Comparison of ENCODE assay signal across 7 mouse cellular contexts in genomic region chr16:89986672-89987362, GRCm38 (mm10).
DNase-seq lines count a peak whose midpoint lies in the region; ATAC-seq and TF ChIP-seq lines count a peak whose summit lies in the region.

No protein-coding gene starts in this region.

- peak; percentile 42 for ATAC-seq in forebrain, embryonic 16.5 days
- ATAC-seq in megakaryocyte progenitor cell, adult 5-6 weeks (replicated peaks; ENCODE audit: poor library complexity) = peak; percentile 54
- no peak for ATAC-seq in stomach, postnatal 0 days (ENCODE audit: low FRiP score, low TSS enrichment)

- H3K4me1 ChIP-seq in forebrain, embryonic 16.5 days (replicated peaks; ENCODE audit: control insufficient read depth, insufficient read depth, low read length) = 0 out of 2 replicates have a peak, but pooled peaks cover 5% of the 10 kb centered on the region
- H3K4me1 ChIP-seq in stomach, postnatal 0 days (replicated peaks; ENCODE audit: control insufficient read depth, insufficient read depth) = no peaks in the 10 kb centered on the region

- H3K4me2 ChIP-seq in forebrain, embryonic 16.5 days (ENCODE audit: low read length) = no peak overlapping the region
- H3K4me2 ChIP-seq in stomach, postnatal 0 days (replicated peaks; ENCODE audit: low read depth) = no peak overlapping the region

- no peak overlapping the region for H3K9ac ChIP-seq in forebrain, embryonic 16.5 days (replicated peaks; ENCODE audit: low read depth, low read length)
- H3K9ac ChIP-seq in stomach, postnatal 0 days (ENCODE audit: low read length) = no peak overlapping the region

- no peak overlapping the region for H3K27ac ChIP-seq in forebrain, embryonic 16.5 days (ENCODE audit: low read length)
- H3K27ac ChIP-seq in stomach, postnatal 0 days (replicated peaks) = no peak overlapping the region

- 75% methylated on average over 18 of the region's 18 CpGs for WGBS in forebrain, embryonic 16.5 days
- WGBS in stomach, postnatal 0 days = 87% methylated on average over 18 of the region's 18 CpGs

- TF ChIP-seq EP300 in stomach, postnatal 0 days (optimal IDR thresholded peaks at IDR 0.05) = no peak

- no peak overlapping the region for H3K4me3 ChIP-seq in forebrain, embryonic 16.5 days (replicated peaks; ENCODE audit: low read length)
- H3K4me3 ChIP-seq in stomach, postnatal 0 days (ENCODE audit: low read depth, low read length) = no peak overlapping the region

- intact Hi-C loops in gastrocnemius, postnatal 14 days (cut with DNase I; ENCODE audit: low total_unique reads) = no loop called here

- no peaks in the 10 kb centered on the region for H3K27me3 ChIP-seq in forebrain, embryonic 16.5 days (replicated peaks; ENCODE audit: control insufficient read depth, insufficient read depth, low read length)
- H3K27me3 ChIP-seq in stomach, postnatal 0 days (ENCODE audit: control insufficient read depth, insufficient read depth, low read length) = no peaks in the 10 kb centered on the region

- no peak for TF ChIP-seq CTCF in stomach, postnatal 0 days (IDR thresholded peaks at IDR 0.05; ENCODE audit: low read depth)

- H3K36me3 ChIP-seq in forebrain, embryonic 16.5 days (ENCODE audit: control insufficient read depth, insufficient read depth) = no peaks in the 10 kb centered on the region
- no peaks in the 10 kb centered on the region for H3K36me3 ChIP-seq in stomach, postnatal 0 days (ENCODE audit: control insufficient read depth, insufficient read depth, low read length)

- DNase-seq in spleen, postnatal 10 days (ENCODE audit: low spot score in 2 of 2) = peak; percentile 33 to 35
- no peak for DNase-seq in spleen, postnatal 14 days (ENCODE audit: low spot score in 2 of 2)
- no peak for DNase-seq in gastrocnemius, postnatal 14 days
- DNase-seq in stomach, postnatal 0 days (ENCODE audit: low spot score) = no peak
- no peak for DNase-seq in urinary bladder, postnatal 25 days (ENCODE audit: low spot score)

- H3K9me3 ChIP-seq in forebrain, embryonic 16.5 days (ENCODE audit: control insufficient read depth, low read length) = no peaks in the 10 kb centered on the region
- no peaks in the 10 kb centered on the region for H3K9me3 ChIP-seq in stomach, postnatal 0 days (ENCODE audit: control insufficient read depth, low read length)

Comparison
In these comparisons a context has a peak if more than half of its experiments do, and no peak if none do; other contexts are left out.
1. DNase-seq: peak in spleen, postnatal 10 days (2 of 2); none in spleen, postnatal 14 days (0 of 2), gastrocnemius, postnatal 14 days (single experiment), stomach, postnatal 0 days (single experiment) and urinary bladder, postnatal 25 days (single experiment).